ENCODE assay signal across 9 mouse cellular contexts in the genomic region with DNA sequence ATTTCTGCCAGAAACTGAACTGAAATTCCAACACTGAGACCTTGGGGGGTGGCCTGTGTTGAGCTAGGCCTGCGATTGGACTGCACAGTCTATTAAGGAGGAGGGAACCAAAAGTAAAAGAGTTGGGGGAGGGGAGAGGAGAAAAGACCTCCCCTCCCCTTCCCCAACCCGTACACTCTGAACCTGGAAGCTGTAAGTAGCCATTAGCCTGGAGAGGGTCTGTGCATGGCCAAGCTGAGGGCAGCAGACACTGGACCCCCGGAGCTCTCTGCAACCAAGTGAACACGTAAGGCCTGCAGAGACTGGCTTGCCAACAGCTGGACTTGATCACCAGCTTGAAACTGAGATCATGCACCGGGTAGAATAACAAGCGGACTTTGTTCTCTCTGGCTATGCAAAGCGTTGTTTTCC. TPM values are rescaled to one million over a fixed set of nuclear protein-coding genes. Genes with fewer than 3 reads are reported as not detected.
DNase-seq lines count a peak whose midpoint lies in the region; ATAC-seq and TF ChIP-seq lines count a peak whose summit lies in the region.
"Had no signal": no experiment of that assay in that cellular context is flagged by ENCODE, and none has a peak within 500 bp of the region (broad histone marks: within the 10 kb centered on the region; RNA-seq: fewer than 3 reads in every experiment).

A gene (plus strand): TSS at position 186 of the 411 bp plus-strand sequence.

- 55% methylated on average over 7 of the region's 7 CpGs for WGBS in forebrain, postnatal 0 days
- WGBS in liver, embryonic 12.5 days (ENCODE audit: insufficient replicate concordance) = 59% methylated on average over 7 of the region's 7 CpGs
- 22% methylated on average over 7 of the region's 7 CpGs for WGBS in small intestine, adult 2 months

- TF ChIP-seq POLR2A in small intestine, adult 2 months (IDR thresholded peaks at IDR 0.05; ENCODE audit: low read depth, low read length) = no peak

- intact Hi-C loops in heart, postnatal 14 days (cut with DNase I) = no loop called here

- no peak for DNase-seq in adrenal gland, postnatal 4 days (ENCODE audit: low spot score in 2 of 2)
- no peak for DNase-seq in adrenal gland, adult 18-20 months (ENCODE audit: low spot score in 2 of 2)
- DNase-seq in forebrain, postnatal 0 days = peak; percentile 6
- DNase-seq in heart, postnatal 14 days = peak; percentile 37 to 58
- DNase-seq in layer of hippocampus, adult 11-12 months (ENCODE audit: low spot score) = peak; percentile 36
- DNase-seq in cerebellum, postnatal 14 days = no peak

- TF ChIP-seq CTCF in forebrain, postnatal 0 days (IDR thresholded peaks at IDR 0.05; ENCODE audit: low read depth) = no peak
- TF ChIP-seq CTCF in small intestine, adult 2 months (IDR thresholded peaks at IDR 0.05; ENCODE audit: extremely low read depth, insufficient read length, insufficient replicate concordance, low read depth, low read length) = no peak

- H3K27me3 ChIP-seq in forebrain, postnatal 0 days (ENCODE audit: insufficient read depth, low read length) = no peaks in the 10 kb centered on the region
- H3K27me3 ChIP-seq in liver, embryonic 12.5 days (replicated peaks) = no peaks in the 10 kb centered on the region
- no peaks in the 10 kb centered on the region for H3K27me3 ChIP-seq in small intestine, adult 2 months (ENCODE audit: control insufficient read depth, insufficient read depth, low read length)

- H3K4me3 ChIP-seq in forebrain, postnatal 0 days (ENCODE audit: low read depth, low read length) = no peak within 1 kb of the TSS
- H3K4me3 ChIP-seq in liver, embryonic 12.5 days = no peak within 1 kb of the TSS; the same call in 1 of the 2 replicates
- H3K4me3 ChIP-seq in small intestine, adult 2 months (ENCODE audit: low read depth, low read length) = peak within 1 kb of the TSS; percentile 47
- H3K4me3 ChIP-seq: erythroblast, embryonic 14.5 days had no signal

- H3K4me2 ChIP-seq in forebrain, postnatal 0 days (ENCODE audit: low read depth) = no peak within 1 kb of the TSS
- peak within 1 kb of the TSS; percentile 25; the same call in 1 of the 2 replicates for H3K4me2 ChIP-seq in liver, embryonic 12.5 days

- H3K27ac ChIP-seq in forebrain, postnatal 0 days (ENCODE audit: low read depth, low read length) = no peak within 1 kb of the TSS
- no peak within 1 kb of the TSS for H3K27ac ChIP-seq in liver, embryonic 12.5 days
- peak within 1 kb of the TSS; percentile 4; the same call in 1 of the 2 replicates for H3K27ac ChIP-seq in small intestine, adult 2 months (ENCODE audit: insufficient read depth, low read depth, low read length)

- no peaks in the 10 kb centered on the region for H3K4me1 ChIP-seq in forebrain, postnatal 0 days (ENCODE audit: insufficient read depth)
- H3K4me1 ChIP-seq in liver, embryonic 12.5 days = no peaks in the 10 kb centered on the region
- no peaks in the 10 kb centered on the region for H3K4me1 ChIP-seq in small intestine, adult 2 months (ENCODE audit: control insufficient read depth, insufficient read depth, insufficient read length, low read length)

- H3K36me3 ChIP-seq in forebrain, postnatal 0 days (ENCODE audit: insufficient read depth) = no peaks in the 10 kb centered on the region
- no peaks in the 10 kb centered on the region for H3K36me3 ChIP-seq in liver, embryonic 12.5 days
- H3K36me3 ChIP-seq in small intestine, adult 2 months (ENCODE audit: control insufficient read depth, insufficient read depth, low read length) = no peaks in the 10 kb centered on the region

- no peaks in the 10 kb centered on the region for H3K9me3 ChIP-seq in forebrain, postnatal 0 days (ENCODE audit: low read length)
- no peaks in the 10 kb centered on the region for H3K9me3 ChIP-seq in liver, embryonic 12.5 days (replicated peaks)

- ATAC-seq in forebrain, postnatal 0 days = peak; percentile 61
- ATAC-seq in liver, embryonic 12.5 days = no peak

- no peak within 1 kb of the TSS for H3K9ac ChIP-seq in forebrain, postnatal 0 days
- H3K9ac ChIP-seq in liver, embryonic 12.5 days = no peak within 1 kb of the TSS

RNA-seq across cellular contexts. Expression of the gene that starts here (rescaled TPM):
- total RNA-seq in adrenal gland, postnatal 4 days (2021) = 10 to 100 TPM; 15.3 to 16.9 TPM
- 10 to 100 TPM in 1 of 2 experiments, 1 to 10 TPM in 1; 6.9 to 10.5 TPM for total RNA-seq in adrenal gland, adult 18-20 months (2021)
- 2.0 and 3.1 TPM in 2 replicates for total RNA-seq in forebrain, postnatal 0 days (2014; rRNA removed)
- 5.6 and 6.3 TPM in 2 replicates for polyA plus RNA-seq in forebrain, postnatal 0 days (2015; fragmentation: Nextera tagmentation; extraction: Ambion mirVana)
- 1 to 10 TPM; 5.6 to 9.0 TPM for total RNA-seq in heart, postnatal 14 days (2021)
- polyA plus RNA-seq in liver, embryonic 12.5 days (2016; fragmentation: Nextera tagmentation; extraction: Ambion mirVana) = 2.8 and 3.7 TPM in 2 replicates
- 0.57 and 0.81 TPM in 2 replicates for polyA plus RNA-seq in small intestine, adult 2 months (2012; rRNA removed)
- polyA plus RNA-seq: erythroblast, embryonic 14.5 days had no signal

Comparison
In these comparisons a context has a peak if more than half of its experiments do, and no peak if none do; other contexts are left out.
1. DNase-seq: peak in forebrain, postnatal 0 days (single experiment), heart, postnatal 14 days (2 of 2) and layer of hippocampus, adult 11-12 months (single experiment); none in adrenal gland, postnatal 4 days (0 of 2), adrenal gland, adult 18-20 months (0 of 2) and cerebellum, postnatal 14 days (0 of 2).